Mouse (Mus musculus): ENCODE measurements at regions not wholly inside any gene's neighbourhood (a gene's known extent, or its start where the extent isn't known, plus 50 kb on each side); places are given as distances from the start of the nearest gene placed in this dataset.
"Not testable (repeated sequence)": the region's sequence is repeated elsewhere in the genome, so short reads cannot be mapped to it uniquely, and the experiment has no call there.

DNA sequence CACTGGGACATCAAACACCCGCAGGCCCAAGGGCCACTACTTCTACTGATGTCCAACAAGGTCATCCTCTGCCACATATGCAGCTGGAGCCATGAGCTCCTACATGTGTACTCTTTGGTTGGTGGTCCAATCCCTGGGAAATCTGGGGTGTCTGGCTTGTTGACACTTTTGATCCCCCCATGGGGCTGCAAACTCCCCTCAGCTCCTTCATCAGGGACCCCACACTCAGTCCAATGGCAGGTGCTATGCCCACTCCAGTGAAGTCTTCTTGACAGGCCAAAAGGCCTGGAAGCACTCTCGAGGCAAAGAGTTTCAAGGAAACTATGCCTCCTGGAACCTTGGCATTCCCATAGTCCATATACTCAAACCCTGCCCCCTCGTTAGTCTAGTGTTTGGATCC is 570.8 kb upstream of the Smc2 start:
- Histone ChIP-seq H3K9me3 (ENCODE audit: control insufficient read depth, low read length) (no peaks in the 10 kb centered on the region), H3K4me1 (replicated peaks; ENCODE audit: control insufficient read depth, insufficient read depth) (no peaks in the 10 kb centered on the region), H3K27me3 (ENCODE audit: control insufficient read depth, insufficient read depth, low read length) (no peaks in the 10 kb centered on the region), H3K36me3 (ENCODE audit: control insufficient read depth, insufficient read depth, low read length) (no peaks in the 10 kb centered on the region), H3K9ac (ENCODE audit: low read length) (no peak overlapping the region), H3K27ac (replicated peaks) (no peak overlapping the region), H3K4me2 (replicated peaks; ENCODE audit: low read depth) (no peak overlapping the region), H3K4me3 (ENCODE audit: low read depth, low read length) (no peak overlapping the region)
- TF ChIP-seq EP300 (optimal IDR thresholded peaks at IDR 0.05), result no peak
- TF ChIP-seq CTCF (IDR thresholded peaks at IDR 0.05; ENCODE audit: low read depth), result no peak
- WGBS, result 81% methylated on average over 3 of the region's 3 CpGs
- no peak for DNase-seq (ENCODE audit: low spot score)
- no peak for ATAC-seq (ENCODE audit: low FRiP score, low TSS enrichment)

- not testable (repeated sequence) for H3K4me1 ChIP-seq (replicated peaks; ENCODE audit: control insufficient read depth, insufficient read depth); H3K9me3 ChIP-seq (ENCODE audit: control insufficient read depth, low read length); ATAC-seq (ENCODE audit: low FRiP score, low TSS enrichment); H3K27me3 ChIP-seq (ENCODE audit: control insufficient read depth, insufficient read depth, low read length); DNase-seq (ENCODE audit: low spot score); H3K27ac ChIP-seq (replicated peaks); H3K9ac ChIP-seq (ENCODE audit: low read length); H3K4me2 ChIP-seq (replicated peaks; ENCODE audit: low read depth); H3K4me3 ChIP-seq (ENCODE audit: low read depth, low read length); H3K36me3 ChIP-seq (ENCODE audit: control insufficient read depth, insufficient read depth, low read length)
Measured at GRCm38 (mm10) chr4:51868716-51869115, 570.3 kb upstream of the Smc2 start.

DNA sequence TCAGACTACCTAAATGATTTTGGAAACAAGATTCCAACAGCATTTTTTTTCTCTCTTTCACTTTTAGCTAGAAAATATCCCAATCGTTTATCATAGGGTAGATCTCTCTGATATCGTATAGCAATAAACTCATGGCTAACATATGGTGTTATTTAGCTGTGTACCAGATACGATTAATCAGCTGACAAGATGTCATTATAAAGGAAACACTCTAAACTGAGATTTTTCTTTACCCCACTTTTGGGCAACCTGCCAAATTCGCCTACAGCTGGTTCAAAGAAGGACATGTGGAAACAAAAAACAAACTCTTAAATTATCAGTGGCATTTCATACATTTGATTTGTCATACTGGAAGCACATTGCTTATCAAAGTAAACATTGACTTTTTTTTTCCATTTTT is 553.6 kb upstream of the Smc2 start:
- no peak overlapping the region for H3K4me3 ChIP-seq (ENCODE audit: low read depth, low read length)
- WGBS, result 37% methylated on average over 4 of the region's 4 CpGs
- no peak overlapping the region for H3K9ac ChIP-seq (ENCODE audit: low read length)
- no peaks in the 10 kb centered on the region for H3K4me1 ChIP-seq (replicated peaks; ENCODE audit: control insufficient read depth, insufficient read depth)
- no peaks in the 10 kb centered on the region for H3K27me3 ChIP-seq (ENCODE audit: control insufficient read depth, insufficient read depth, low read length)
- no peak for ATAC-seq (ENCODE audit: low FRiP score, low TSS enrichment)
- TF ChIP-seq EP300 (optimal IDR thresholded peaks at IDR 0.05) (no peak), CTCF (IDR thresholded peaks at IDR 0.05; ENCODE audit: low read depth) (no peak)
- DNase-seq (ENCODE audit: low spot score), result no peak
- no peak overlapping the region for H3K4me2 ChIP-seq (replicated peaks; ENCODE audit: low read depth)
- H3K36me3 ChIP-seq (ENCODE audit: control insufficient read depth, insufficient read depth, low read length), result no peaks in the 10 kb centered on the region
- H3K27ac ChIP-seq (replicated peaks), result no peak overlapping the region
- 0 out of 2 replicates have a peak, but pooled peaks cover 3% of the 10 kb centered on the region for H3K9me3 ChIP-seq (ENCODE audit: control insufficient read depth, low read length)

- 75% methylated on average over 2 of the region's 2 CpGs for WGBS
- DNase-seq (ENCODE audit: low spot score) (no peak), ATAC-seq (ENCODE audit: low FRiP score, low TSS enrichment) (no peak)
Measured at GRCm38 (mm10) chr4:51889280-51889679, 549.8 kb upstream of the Smc2 start.

GRCm38 (mm10) chr4:51928245-51928644 is 510.8 kb upstream of the Smc2 start:
- H3K36me3 ChIP-seq (ENCODE audit: control insufficient read depth, insufficient read depth, low read length), result no peaks in the 10 kb centered on the region

More at GRCm38 (mm10) chr4:51889280-51889679, 549.8 kb upstream of the Smc2 start:
- H3K27me3 ChIP-seq (ENCODE audit: control insufficient read depth, insufficient read depth, low read length), result no peaks in the 10 kb centered on the region
- TF ChIP-seq CTCF (IDR thresholded peaks at IDR 0.05; ENCODE audit: low read depth), result no peak
- no peak for TF ChIP-seq EP300 (optimal IDR thresholded peaks at IDR 0.05)
- no peaks in the 10 kb centered on the region for H3K36me3 ChIP-seq (ENCODE audit: control insufficient read depth, insufficient read depth, low read length)
- H3K4me2 ChIP-seq (replicated peaks; ENCODE audit: low read depth), result no peak overlapping the region
- H3K9me3 ChIP-seq (ENCODE audit: control insufficient read depth, low read length), result no peaks in the 10 kb centered on the region
- no peak overlapping the region for H3K27ac ChIP-seq (replicated peaks)
- no peaks in the 10 kb centered on the region for H3K4me1 ChIP-seq (replicated peaks; ENCODE audit: control insufficient read depth, insufficient read depth)
- no peak overlapping the region for H3K4me3 ChIP-seq (ENCODE audit: low read depth, low read length)
- no peak overlapping the region for H3K9ac ChIP-seq (ENCODE audit: low read length)

DNA sequence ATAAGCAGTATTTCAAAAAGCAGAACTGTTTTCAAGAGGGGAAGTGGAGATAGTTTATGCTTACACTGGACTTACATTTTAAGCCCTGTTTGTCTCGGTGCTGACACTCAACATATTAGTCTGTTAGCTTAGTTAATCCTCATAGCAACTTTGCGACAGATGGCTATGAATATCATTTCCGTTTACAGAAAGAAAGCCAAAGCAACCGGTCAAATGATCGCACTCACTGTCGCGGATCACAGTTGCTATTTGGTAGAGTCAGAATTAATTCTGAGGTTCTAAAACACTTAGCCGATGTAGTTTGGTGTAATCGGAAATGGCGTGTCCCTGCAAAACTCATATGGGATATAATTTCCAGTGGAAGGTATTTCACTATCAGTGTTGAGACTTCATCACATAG is 469.3 kb upstream of the Smc2 start:
- no peaks in the 10 kb centered on the region for H3K27me3 ChIP-seq (ENCODE audit: control insufficient read depth, insufficient read depth, low read length)
- H3K9ac ChIP-seq (ENCODE audit: low read length), result no peak overlapping the region
- H3K4me3 ChIP-seq (ENCODE audit: low read depth, low read length), result no peak overlapping the region
- H3K27ac ChIP-seq (replicated peaks), result no peak overlapping the region
- no peaks in the 10 kb centered on the region for H3K4me1 ChIP-seq (replicated peaks; ENCODE audit: control insufficient read depth, insufficient read depth)
- H3K36me3 ChIP-seq (ENCODE audit: control insufficient read depth, insufficient read depth, low read length), result no peaks in the 10 kb centered on the region
- DNase-seq (ENCODE audit: low spot score) (no peak), ATAC-seq (ENCODE audit: low FRiP score, low TSS enrichment) (no peak)
- WGBS, result 47% methylated on average over 10 of the region's 10 CpGs
- H3K9me3 ChIP-seq (ENCODE audit: control insufficient read depth, low read length), result no peaks in the 10 kb centered on the region
- TF ChIP-seq CTCF (IDR thresholded peaks at IDR 0.05; ENCODE audit: low read depth), result no peak
- no peak for TF ChIP-seq EP300 (optimal IDR thresholded peaks at IDR 0.05)
- H3K4me2 ChIP-seq (replicated peaks; ENCODE audit: low read depth), result 0 out of 2 replicates have a peak overlapping the region, but pooled peaks have one; percentile 0

More at GRCm38 (mm10) chr4:51928245-51928644, 510.8 kb upstream of the Smc2 start:
- Histone ChIP-seq H3K9me3 (ENCODE audit: control insufficient read depth, low read length) (no peaks in the 10 kb centered on the region), H3K9ac (ENCODE audit: low read length) (no peak overlapping the region), H3K27ac (replicated peaks) (no peak overlapping the region), H3K4me1 (replicated peaks; ENCODE audit: control insufficient read depth, insufficient read depth) (no peaks in the 10 kb centered on the region), H3K4me2 (replicated peaks; ENCODE audit: low read depth) (no peak overlapping the region), H3K27me3 (ENCODE audit: control insufficient read depth, insufficient read depth, low read length) (no peaks in the 10 kb centered on the region), H3K4me3 (ENCODE audit: low read depth, low read length) (no peak overlapping the region)
- DNase-seq (ENCODE audit: low spot score) (no peak), ATAC-seq (ENCODE audit: low FRiP score, low TSS enrichment) (no peak)
- TF ChIP-seq CTCF (IDR thresholded peaks at IDR 0.05; ENCODE audit: low read depth), result no peak

All from stomach, postnatal 0 days (tissue).